Mouse (Mus musculus): ENCODE data around the gene Syk.
A peak's percentile ranks its signal among the peaks of the same experiment; 100 is the strongest.

Gene Syk

GRCm38 (mm10) chr13:52600015-52600643 is 17.2 kb downstream of the Syk start:
- no peak for DNase-seq (ENCODE audit: low read depth, low spot score)

GRCm38 (mm10) chr13:52602752-52603151 is 19.8 kb downstream of the Syk start:
- DNase-seq (ENCODE audit: low read depth, low spot score): no peak

GRCm38 (mm10) chr13:52603704-52604349 is 20.9 kb downstream of the Syk start:
- DNase-seq (ENCODE audit: low read depth, low spot score): no peak

DNA sequence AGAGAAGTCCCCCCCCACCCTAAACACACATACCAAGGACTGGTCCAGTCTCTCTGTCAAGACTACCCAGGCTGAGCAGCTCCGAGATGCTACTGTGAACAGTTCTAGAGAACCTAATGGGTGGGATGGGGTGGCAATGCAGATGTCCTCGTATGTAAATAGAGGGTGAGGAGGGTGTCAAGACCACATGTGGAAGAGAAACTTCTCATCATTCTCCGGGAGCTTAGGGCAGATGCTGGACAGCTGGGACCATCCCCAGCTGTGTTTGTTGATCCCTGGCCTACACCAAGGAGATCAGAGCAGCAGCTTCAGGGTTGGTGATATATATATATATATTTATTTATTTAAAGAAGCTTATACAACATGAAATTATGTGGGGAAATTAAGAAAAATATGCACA is 22.0 kb downstream of the Syk start:
- DNase-seq (ENCODE audit: low read depth, low spot score): no peak

- no peak for DNase-seq (ENCODE audit: low read depth, low spot score)
These were observed 22.9 kb downstream of the Syk start for GRCm38 (mm10) chr13:52605911-52606310.

GRCm38 (mm10) chr13:52606656-52607275 is 23.8 kb downstream of the Syk start:
- DNase-seq (ENCODE audit: low read depth, low spot score): no peak

DNA sequence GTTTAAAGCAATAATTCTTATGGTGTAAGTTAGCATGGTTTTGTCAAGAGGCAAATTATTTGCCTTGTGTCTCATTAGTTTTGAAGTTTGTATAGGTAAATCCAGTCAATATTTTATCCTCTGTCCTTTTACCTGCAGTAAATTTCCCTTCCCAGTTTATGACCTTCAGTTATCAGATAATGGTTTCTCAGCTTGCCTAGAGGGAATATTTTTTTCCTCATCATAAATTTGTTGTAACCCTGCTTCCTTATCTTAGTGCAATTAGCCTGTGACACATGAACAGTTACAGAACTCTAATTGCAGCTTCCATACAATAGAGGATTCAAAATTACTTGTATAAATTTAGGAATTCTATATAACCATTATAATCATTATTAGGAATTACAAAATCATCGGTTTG is 25.0 kb downstream of the Syk start:
- DNase-seq (ENCODE audit: low read depth, low spot score): no peak

- DNase-seq (ENCODE audit: low read depth, low spot score): no peak
These were observed 27.5 kb downstream of the Syk start for GRCm38 (mm10) chr13:52610463-52610862.

GRCm38 (mm10) chr13:52613266-52613665 is 30.3 kb downstream of the Syk start:
- DNase-seq (ENCODE audit: low read depth, low spot score): no peak

- DNase-seq (ENCODE audit: low read depth, low spot score): no peak
These were observed 32.1 kb downstream of the Syk start for GRCm38 (mm10) chr13:52615085-52615484.

GRCm38 (mm10) chr13:52617096-52617714 is 34.2 kb downstream of the Syk start:
- DNase-seq (ENCODE audit: low read depth, low spot score): no peak

DNA sequence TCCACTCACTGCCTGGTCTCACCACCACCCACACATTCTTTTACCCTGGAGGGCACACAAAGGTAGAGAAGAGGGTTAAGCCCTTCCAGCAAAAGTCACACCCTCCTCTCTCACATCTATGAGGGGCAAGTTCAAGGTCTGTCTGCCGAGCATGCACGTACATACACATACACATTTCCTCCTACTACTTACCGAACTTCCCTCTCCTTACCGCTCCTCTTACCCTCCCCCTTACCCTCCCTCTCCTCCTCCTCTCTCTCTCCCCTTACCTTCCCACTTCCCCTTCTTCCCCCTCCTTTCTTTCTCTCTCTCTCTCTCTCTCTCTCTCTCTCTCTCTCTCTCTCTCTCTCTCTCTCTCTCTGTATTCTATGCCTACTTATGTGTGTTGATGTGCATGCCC is 35.6 kb downstream of the Syk start:
- DNase-seq (ENCODE audit: low read depth, low spot score): no peak

DNA sequence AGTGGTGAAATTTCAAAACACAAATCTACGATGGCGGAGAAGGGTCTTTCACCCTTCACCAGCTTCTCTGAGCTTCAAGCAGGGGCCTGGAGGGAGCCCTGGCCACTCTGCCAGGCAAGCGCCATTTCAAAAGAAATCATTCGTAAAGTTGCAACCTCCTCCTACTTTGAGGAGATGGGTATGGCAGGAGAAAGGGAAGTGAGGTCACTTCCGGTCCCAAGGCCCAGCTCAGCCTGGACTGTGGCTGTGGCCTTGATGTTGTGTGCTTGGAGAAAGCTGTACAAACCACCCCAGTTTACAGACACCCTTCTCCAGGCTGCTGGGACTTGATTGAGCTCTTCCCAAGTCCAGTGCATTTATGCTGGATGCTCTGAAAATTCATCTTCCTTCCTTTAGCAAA is 36.5 kb downstream of the Syk start:
- no peak for DNase-seq (ENCODE audit: low read depth, low spot score)

DNA sequence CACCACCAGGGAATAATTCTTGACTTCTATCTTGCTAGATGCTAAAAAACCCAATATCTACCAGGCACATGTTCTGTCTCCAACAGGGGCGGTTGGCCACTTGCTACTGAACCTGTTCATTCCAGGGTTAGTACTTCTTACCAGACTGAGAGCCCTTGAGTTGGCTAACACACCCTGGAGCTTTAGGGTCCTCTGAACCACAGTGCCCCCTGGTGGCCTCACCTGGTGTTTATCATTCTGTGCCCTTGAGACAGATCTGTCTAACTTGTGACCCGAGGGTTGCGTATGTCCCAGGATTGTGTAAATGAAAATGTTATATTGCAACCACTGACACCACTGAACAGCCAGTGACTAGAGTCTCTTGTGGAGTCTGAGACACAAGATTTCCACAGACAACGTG is 41.1 kb downstream of the Syk start:
- peak; percentile 38 for DNase-seq (ENCODE audit: low read depth, low spot score)

- no peak for DNase-seq (ENCODE audit: low read depth, low spot score)
These were observed 45.6 kb downstream of the Syk start for GRCm38 (mm10) chr13:52628602-52629001.

- no peak for DNase-seq (ENCODE audit: low read depth, low spot score)
These were observed 48.7 kb downstream of the Syk start for GRCm38 (mm10) chr13:52631624-52632023.

DNA sequence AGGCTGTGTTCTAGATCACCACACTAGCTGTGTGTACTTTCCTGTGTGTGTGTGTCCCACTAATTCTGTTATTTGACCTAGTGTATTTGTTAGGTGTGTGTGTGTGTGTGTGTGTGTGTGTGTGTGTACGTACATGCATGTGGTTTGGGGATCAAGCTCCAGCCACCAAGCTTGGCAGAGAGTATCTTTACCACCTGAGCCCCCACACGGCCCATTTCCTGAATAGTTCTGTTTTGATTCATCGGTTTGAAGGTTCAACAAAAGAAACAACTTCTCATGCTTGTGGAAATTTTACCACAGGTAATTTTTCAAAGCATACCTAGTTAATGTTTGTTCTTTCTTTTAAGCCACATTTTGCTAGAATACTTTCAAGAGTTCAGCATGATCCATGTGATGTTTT is 52.5 kb downstream of the Syk start:
- no peak for DNase-seq (ENCODE audit: low read depth, low spot score)

DNA sequence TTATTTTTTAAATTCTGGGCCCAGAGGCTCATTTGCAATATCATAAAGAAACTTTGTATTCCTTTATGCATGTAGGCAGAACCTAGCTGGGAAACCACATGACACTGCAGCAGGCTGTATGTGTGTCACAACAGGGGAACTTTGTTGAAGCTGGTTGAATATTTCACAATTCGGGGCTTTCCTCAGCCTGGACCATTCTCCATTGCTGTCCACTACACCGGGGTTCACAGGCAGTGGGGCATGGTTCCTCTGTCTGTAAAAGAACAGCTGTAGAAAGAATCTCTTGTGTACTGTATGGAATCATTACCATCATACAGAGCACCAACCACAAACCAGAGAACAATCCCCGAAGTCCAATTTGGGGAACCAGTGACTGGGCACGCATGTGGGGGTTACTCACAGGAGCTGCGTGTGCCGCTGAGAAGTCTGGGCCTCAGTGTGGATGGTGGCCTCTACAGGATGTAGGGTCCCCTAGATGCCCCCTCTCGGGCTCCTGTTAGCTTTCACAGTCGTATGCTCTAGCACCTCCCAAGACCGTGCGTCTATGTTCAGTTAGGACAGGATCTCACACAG is 53.3 kb downstream of the Syk start:
- no peak for DNase-seq (ENCODE audit: low read depth, low spot score)

- DNase-seq (ENCODE audit: low read depth, low spot score): no peak
These were observed 63.6 kb downstream of the Syk start for GRCm38 (mm10) chr13:52646566-52646965.

DNA sequence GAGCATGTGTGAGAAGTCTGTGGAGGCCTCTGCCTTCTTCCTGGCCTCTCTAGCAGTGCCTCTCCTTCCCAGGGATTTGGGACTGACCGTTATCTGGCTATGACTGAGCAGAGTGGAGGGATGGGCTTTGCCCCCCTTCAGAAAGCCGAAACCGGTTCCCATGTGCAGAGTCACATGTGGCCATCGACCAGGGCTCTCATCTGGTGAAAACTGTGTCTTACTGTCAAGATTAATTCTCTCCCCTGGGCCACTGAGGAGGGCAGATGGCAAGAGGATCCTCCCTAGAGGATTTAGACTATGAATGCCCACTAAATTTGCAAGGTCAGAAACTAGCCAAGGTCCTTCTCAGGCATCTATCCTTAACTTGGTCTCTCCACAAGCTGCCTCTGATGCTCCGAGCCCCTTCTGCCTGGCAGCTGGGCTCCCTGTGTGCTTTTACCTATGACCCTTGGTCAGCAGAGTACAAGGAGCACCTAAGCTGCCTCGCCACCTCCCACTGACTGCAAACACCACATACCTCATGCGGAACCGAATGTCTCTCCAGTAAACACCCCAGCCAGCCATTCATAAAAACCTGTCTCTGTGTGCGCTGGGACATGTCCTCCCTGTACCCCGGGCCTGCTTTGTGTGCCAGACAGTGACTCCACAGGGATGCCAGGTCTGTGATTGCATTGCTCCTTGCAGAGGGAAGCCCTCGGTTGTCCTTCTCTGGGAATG is 65.2 kb downstream of the Syk start:
- no peak for DNase-seq (ENCODE audit: low read depth, low spot score)

DNA sequence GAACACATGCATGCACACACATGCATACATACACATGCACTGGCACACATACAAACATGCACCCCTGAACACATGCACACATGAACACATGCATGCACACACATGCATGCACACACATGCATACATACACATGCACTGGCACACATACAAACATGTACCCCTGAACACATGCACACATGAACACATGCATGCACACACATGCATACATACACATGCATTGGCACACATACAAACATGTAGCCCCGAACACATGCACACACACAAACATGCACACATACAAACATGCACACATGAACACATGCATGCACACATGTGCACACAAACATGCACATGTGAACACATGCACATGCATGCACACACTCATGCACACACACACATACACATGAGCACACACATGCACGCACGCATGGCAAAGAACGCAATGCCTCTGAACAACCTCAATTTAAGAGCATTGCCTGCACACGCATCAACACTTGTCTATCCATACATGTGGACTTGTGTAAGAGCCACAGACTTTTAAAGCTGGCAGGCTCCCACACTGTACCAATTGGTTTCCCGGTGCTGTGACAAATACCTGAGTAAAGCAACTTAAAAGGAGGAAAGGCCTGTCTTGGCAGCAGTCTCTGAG is 66.9 kb downstream of the Syk start:
- no peak for DNase-seq (ENCODE audit: low read depth, low spot score)

Data from skeletal muscle tissue, adult 2 months (tissue).